Mouse (Mus musculus): ENCODE measurements around the gene Hnrnpd. TPM values are rescaled to one million over a fixed set of nuclear protein-coding genes. Genes with fewer than 3 reads are reported as not detected.

The Hnrnpd gene
- polyA plus RNA-seq, 1 experiment from 2014 or later: 96.2 TPM

- Histone ChIP-seq H3K4me2 (ENCODE audit: low read length) (no peak overlapping the region), H3K4me1 (ENCODE audit: control insufficient read depth, insufficient read depth, low read length) (no peaks in the 10 kb centered on the region; the same call in 1 of the 2 replicates), H3K27ac (ENCODE audit: low read length) (no peak overlapping the region), H3K27me3 (ENCODE audit: control insufficient read depth, insufficient read depth, low read depth, low read length) (no peaks in the 10 kb centered on the region), H3K4me3 (ENCODE audit: low read depth, low read length) (no peak overlapping the region), H3K36me3 (ENCODE audit: control insufficient read depth, insufficient read depth, low read length) (0 out of 2 replicates have a peak, but pooled peaks cover 3% of the 10 kb centered on the region), H3K9me3 (replicated peaks; ENCODE audit: control insufficient read depth, low read length, poor library complexity, severe bottlenecking) (peaks cover 7% of the 10 kb centered on the region; the same call in 1 of the 2 replicates), H3K9ac (ENCODE audit: low read depth, low read length) (no peak overlapping the region)
- no peak for ATAC-seq
- 47% methylated on average over 10 of the region's 10 CpGs for WGBS
These were observed 36.8 kb downstream of the Hnrnpd start for GRCm38 (mm10) chr5:99941776-99942502.

GRCm38 (mm10) chr5:99941273-99941672, 37.5 kb downstream of the Hnrnpd start:
- H3K9ac ChIP-seq (ENCODE audit: low read depth, low read length): no peak overlapping the region
- WGBS: 80% methylated on average over 10 of the region's 10 CpGs
- H3K4me3 ChIP-seq (ENCODE audit: low read depth, low read length): no peak overlapping the region
- no peak for ATAC-seq
- no peak overlapping the region for H3K27ac ChIP-seq (ENCODE audit: low read length)
- H3K36me3 ChIP-seq (ENCODE audit: control insufficient read depth, insufficient read depth, low read length): 0 out of 2 replicates have a peak, but pooled peaks cover 3% of the 10 kb centered on the region
- H3K27me3 ChIP-seq (ENCODE audit: control insufficient read depth, insufficient read depth, low read depth, low read length): no peaks in the 10 kb centered on the region
- no peaks in the 10 kb centered on the region; the same call in 1 of the 2 replicates for H3K4me1 ChIP-seq (ENCODE audit: control insufficient read depth, insufficient read depth, low read length)
- H3K4me2 ChIP-seq (ENCODE audit: low read length): no peak overlapping the region
- H3K9me3 ChIP-seq (replicated peaks; ENCODE audit: control insufficient read depth, low read length, poor library complexity, severe bottlenecking): peaks cover 7% of the 10 kb centered on the region; the same call in 1 of the 2 replicates

- H3K9ac ChIP-seq (ENCODE audit: low read depth, low read length): no peak overlapping the region
- H3K4me3 ChIP-seq (ENCODE audit: low read depth, low read length): no peak overlapping the region
- peak; percentile 79 for ATAC-seq
- H3K36me3 ChIP-seq (ENCODE audit: control insufficient read depth, insufficient read depth, low read length): no peaks in the 10 kb centered on the region
- 67% methylated on average over 3 of the region's 3 CpGs for WGBS
- H3K27ac ChIP-seq (ENCODE audit: low read length): no peak overlapping the region
- H3K4me1 ChIP-seq (ENCODE audit: control insufficient read depth, insufficient read depth, low read length): no peaks in the 10 kb centered on the region; the same call in 1 of the 2 replicates
- H3K4me2 ChIP-seq (ENCODE audit: low read length): no peak overlapping the region
- peaks cover 4% of the 10 kb centered on the region; the same call in 1 of the 2 replicates for H3K9me3 ChIP-seq (replicated peaks; ENCODE audit: control insufficient read depth, low read length, poor library complexity, severe bottlenecking)
- H3K27me3 ChIP-seq (ENCODE audit: control insufficient read depth, insufficient read depth, low read depth, low read length): no peaks in the 10 kb centered on the region
These were observed 39.3 kb downstream of the Hnrnpd start for GRCm38 (mm10) chr5:99939440-99939839.

- 85% methylated on average over 6 of the region's 6 CpGs for WGBS
- Histone ChIP-seq H3K27me3 (ENCODE audit: control insufficient read depth, insufficient read depth, low read depth, low read length) (no peaks in the 10 kb centered on the region), H3K4me2 (ENCODE audit: low read length) (no peak overlapping the region), H3K27ac (ENCODE audit: low read length) (no peak overlapping the region), H3K9ac (ENCODE audit: low read depth, low read length) (no peak overlapping the region), H3K36me3 (ENCODE audit: control insufficient read depth, insufficient read depth, low read length) (no peaks in the 10 kb centered on the region), H3K9me3 (replicated peaks; ENCODE audit: control insufficient read depth, low read length, poor library complexity, severe bottlenecking) (no peaks in the 10 kb centered on the region), H3K4me3 (ENCODE audit: low read depth, low read length) (no peak overlapping the region), H3K4me1 (ENCODE audit: control insufficient read depth, insufficient read depth, low read length) (no peaks in the 10 kb centered on the region)
- no peak for ATAC-seq
These were observed 46.8 kb downstream of the Hnrnpd start for GRCm38 (mm10) chr5:99931910-99932309.

- Histone ChIP-seq H3K4me3 (ENCODE audit: low read depth, low read length) (no peak overlapping the region), H3K4me1 (ENCODE audit: control insufficient read depth, insufficient read depth, low read length) (no peaks in the 10 kb centered on the region), H3K9me3 (replicated peaks; ENCODE audit: control insufficient read depth, low read length, poor library complexity, severe bottlenecking) (no peaks in the 10 kb centered on the region), H3K4me2 (ENCODE audit: low read length) (no peak overlapping the region), H3K27me3 (ENCODE audit: control insufficient read depth, insufficient read depth, low read depth, low read length) (no peaks in the 10 kb centered on the region), H3K36me3 (ENCODE audit: control insufficient read depth, insufficient read depth, low read length) (no peaks in the 10 kb centered on the region), H3K27ac (ENCODE audit: low read length) (no peak overlapping the region), H3K9ac (ENCODE audit: low read depth, low read length) (no peak overlapping the region)
- no peak for ATAC-seq
- 44% methylated on average over 4 of the region's 4 CpGs for WGBS
These were observed 50.8 kb downstream of the Hnrnpd start for GRCm38 (mm10) chr5:99927951-99928350.

GRCm38 (mm10) chr5:99922033-99922432, 56.7 kb downstream of the Hnrnpd start:
- Histone ChIP-seq H3K4me1 (ENCODE audit: control insufficient read depth, insufficient read depth, low read length) (no peaks in the 10 kb centered on the region), H3K4me3 (ENCODE audit: low read depth, low read length) (no peak overlapping the region), H3K4me2 (ENCODE audit: low read length) (no peak overlapping the region), H3K27me3 (ENCODE audit: control insufficient read depth, insufficient read depth, low read depth, low read length) (no peaks in the 10 kb centered on the region), H3K27ac (ENCODE audit: low read length) (no peak overlapping the region), H3K9me3 (replicated peaks; ENCODE audit: control insufficient read depth, low read length, poor library complexity, severe bottlenecking) (no peaks in the 10 kb centered on the region), H3K9ac (ENCODE audit: low read depth, low read length) (no peak overlapping the region), H3K36me3 (ENCODE audit: control insufficient read depth, insufficient read depth, low read length) (no peaks in the 10 kb centered on the region)
- 65% methylated on average over 8 of the region's 8 CpGs for WGBS
- no peak for ATAC-seq

- no peak overlapping the region for H3K4me3 ChIP-seq (ENCODE audit: low read depth, low read length)
- no peak for ATAC-seq
- no peak overlapping the region for H3K9ac ChIP-seq (ENCODE audit: low read depth, low read length)
- H3K4me1 ChIP-seq (ENCODE audit: control insufficient read depth, insufficient read depth, low read length): no peaks in the 10 kb centered on the region
- H3K27ac ChIP-seq (ENCODE audit: low read length): no peak overlapping the region
- no peaks in the 10 kb centered on the region for H3K27me3 ChIP-seq (ENCODE audit: control insufficient read depth, insufficient read depth, low read depth, low read length)
- no peak overlapping the region for H3K4me2 ChIP-seq (ENCODE audit: low read length)
- WGBS: 50% methylated on average over 7 of the region's 7 CpGs
- no peaks in the 10 kb centered on the region for H3K36me3 ChIP-seq (ENCODE audit: control insufficient read depth, insufficient read depth, low read length)
- H3K9me3 ChIP-seq (replicated peaks; ENCODE audit: control insufficient read depth, low read length, poor library complexity, severe bottlenecking): no peaks in the 10 kb centered on the region
These were observed 63.2 kb downstream of the Hnrnpd start for GRCm38 (mm10) chr5:99915494-99915893.

GRCm38 (mm10) chr5:99906181-99906956, 72.4 kb downstream of the Hnrnpd start, which contains the start of gene Vamp9:
Gene Vamp9, plus strand, starts transcription at chr5:99906254.
- no peaks in the 10 kb centered on the region for H3K27me3 ChIP-seq (ENCODE audit: control insufficient read depth, insufficient read depth, low read depth, low read length)
- WGBS: 5% methylated on average over 49 of the region's 49 CpGs
- peak within 1 kb of the TSS; percentile 74 for H3K9ac ChIP-seq (ENCODE audit: low read depth, low read length)
- no peaks in the 10 kb centered on the region for H3K9me3 ChIP-seq (replicated peaks; ENCODE audit: control insufficient read depth, low read length, poor library complexity, severe bottlenecking)
- ATAC-seq: peak; percentile 99
- peak within 1 kb of the TSS; percentile 69 for H3K4me3 ChIP-seq (ENCODE audit: low read depth, low read length)
- peak within 1 kb of the TSS; percentile 84 for H3K27ac ChIP-seq (ENCODE audit: low read length)
- peak within 1 kb of the TSS; percentile 78 for H3K4me2 ChIP-seq (ENCODE audit: low read length)
- H3K4me1 ChIP-seq (ENCODE audit: control insufficient read depth, insufficient read depth, low read length): peaks cover 3% of the 10 kb centered on the region; the same call in 1 of the 2 replicates
- no peaks in the 10 kb centered on the region for H3K36me3 ChIP-seq (ENCODE audit: control insufficient read depth, insufficient read depth, low read length)

Measured in midbrain, embryonic 16.5 days (tissue).